Mouse (Mus musculus) kidney, postnatal 10 days (tissue): ENCODE measurements at regions not wholly inside any gene's neighbourhood (a gene's known extent, or its start where the extent isn't known, plus 50 kb on each side); places are given as distances from the start of the nearest gene placed in this dataset.
A peak's percentile ranks its signal among the peaks of the same experiment; 100 is the strongest.

Source experiments
- DNase-seq: peaks from one replicate; pipeline ENCODE4 v3.0.0; 2021; ENCODE audit warnings: mixed read lengths

DNA sequence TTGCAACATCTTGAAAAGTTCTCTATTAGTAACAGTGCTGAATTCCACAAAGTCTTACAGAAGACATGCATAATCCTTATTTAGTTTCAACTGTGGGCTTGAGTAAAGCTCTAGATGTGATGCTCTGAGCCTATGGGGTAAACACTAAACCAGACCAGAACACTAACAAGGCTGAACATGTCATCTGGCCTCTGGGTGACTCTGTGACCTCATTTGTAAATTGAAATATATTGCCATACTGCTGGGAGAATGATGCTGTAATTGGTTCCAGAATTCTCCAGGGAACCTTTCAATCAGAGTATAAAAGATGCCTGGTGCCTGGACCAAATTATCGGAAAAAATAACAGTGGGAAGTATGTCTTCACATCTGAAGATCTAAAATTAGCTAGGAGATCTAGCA is 309.9 kb upstream of the Megf9 start:
- no peak for DNase-seq

DNA sequence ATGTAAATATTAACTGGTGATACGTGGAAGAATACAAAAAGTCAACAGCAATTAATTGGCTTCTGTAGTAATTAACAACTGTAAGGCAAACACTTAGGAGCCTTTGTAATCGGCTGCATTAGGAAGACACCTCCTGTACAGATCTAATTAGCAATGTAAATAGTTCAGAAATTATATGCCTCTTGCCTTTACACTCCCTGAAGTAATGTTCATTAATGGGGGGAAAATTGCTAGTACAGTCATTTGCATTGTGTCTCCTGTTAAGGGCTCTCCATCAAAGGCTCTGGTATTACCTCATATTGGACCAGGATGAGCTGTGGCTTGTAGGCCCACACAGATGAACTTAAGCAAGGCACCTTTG is 276.1 kb upstream of the Megf9 start:
- DNase-seq = no peak

DNA sequence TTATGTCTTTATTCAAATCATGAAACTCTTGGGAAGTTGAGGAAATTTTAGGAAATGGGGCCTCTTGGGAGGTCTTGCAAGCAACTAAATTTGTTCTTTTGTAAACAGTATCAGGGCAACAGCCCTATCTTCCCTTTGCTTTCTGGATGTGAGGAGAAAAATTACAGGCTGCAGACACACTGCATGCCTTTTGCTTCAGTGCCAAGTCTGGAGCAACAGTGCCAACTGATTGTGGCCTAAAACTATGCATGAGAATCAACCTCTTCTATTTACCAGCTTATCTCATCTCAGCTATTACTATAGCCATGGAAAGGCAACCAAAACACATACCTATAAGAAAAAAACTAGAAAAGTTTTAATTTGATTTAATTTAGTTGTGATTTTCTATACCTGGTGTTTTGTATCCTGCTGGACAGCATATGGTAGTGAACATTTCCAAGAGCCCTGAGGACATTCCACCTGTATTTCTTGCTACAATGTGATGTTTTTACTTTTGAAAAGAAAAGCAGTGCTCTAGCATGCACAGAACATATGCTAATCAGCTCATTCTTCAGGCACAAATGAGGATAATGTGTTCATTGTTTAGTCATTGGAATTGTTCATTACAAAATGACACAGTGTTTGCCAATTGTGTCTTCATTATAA is 275.6 kb upstream of the Megf9 start:
- DNase-seq = no peak

DNA sequence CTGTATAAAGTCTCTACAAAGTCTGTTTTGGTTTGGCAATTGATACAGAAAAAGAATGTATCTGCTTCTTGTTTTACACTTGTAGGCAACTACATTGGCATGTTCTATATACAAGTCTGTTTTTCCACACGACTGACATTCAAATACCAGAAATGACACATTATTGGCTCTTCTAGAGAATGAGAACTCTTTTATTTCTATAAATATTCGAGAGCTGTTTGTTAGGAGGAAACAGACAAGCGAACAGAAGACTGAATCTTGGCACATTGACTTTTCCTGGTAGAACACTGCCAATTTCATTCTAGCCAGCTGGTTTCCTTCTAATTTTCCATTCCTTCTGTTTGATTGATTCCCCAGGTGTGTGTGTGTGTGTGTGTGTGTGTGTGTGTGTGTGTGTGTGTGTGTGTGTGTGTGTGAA is 270.1 kb upstream of the Megf9 start:
- no peak for DNase-seq

GRCm38 (mm10) chr4:70798483-70798882 is 263.7 kb upstream of the Megf9 start:
- no peak for DNase-seq

DNA sequence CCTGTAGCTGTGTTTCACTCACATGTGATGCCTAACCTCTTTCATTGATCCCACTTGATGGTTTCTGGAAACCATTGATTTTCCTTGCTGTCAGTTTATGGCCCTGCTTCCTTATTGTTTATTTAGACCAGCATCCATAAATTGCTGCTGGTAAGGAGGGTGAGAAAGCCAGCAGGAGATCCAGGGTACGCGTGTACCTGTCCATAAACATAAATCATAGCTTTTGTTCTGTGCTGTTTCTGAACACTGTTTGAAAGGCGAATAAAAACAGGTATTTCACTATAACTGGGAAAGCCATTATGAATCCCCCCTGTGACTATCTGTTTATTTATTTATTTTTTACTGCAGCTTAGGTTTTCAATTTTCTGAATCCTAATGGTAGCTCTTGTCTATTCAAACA is 263.1 kb upstream of the Megf9 start:
- DNase-seq = no peak

GRCm38 (mm10) chr4:70783487-70783886 is 248.7 kb upstream of the Megf9 start:
- no peak for DNase-seq

DNA sequence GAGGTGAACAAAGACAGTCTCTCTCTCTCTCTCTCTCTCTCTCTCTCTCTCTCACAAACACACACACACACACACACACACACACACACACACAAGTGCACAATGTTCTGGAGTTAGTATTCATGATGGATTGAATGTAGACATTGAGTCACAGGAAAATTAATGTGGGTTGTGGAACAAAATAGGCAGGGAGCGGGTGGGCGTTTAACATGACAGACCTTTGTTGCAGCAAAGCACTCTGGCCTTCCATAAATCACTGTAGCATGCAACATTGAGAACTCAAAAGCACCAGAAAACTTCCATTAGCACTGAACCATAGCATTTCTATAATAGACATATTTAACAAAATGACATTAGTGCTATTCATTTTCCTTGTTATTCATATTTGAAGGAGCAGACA is 246.8 kb upstream of the Megf9 start:
- DNase-seq = no peak

DNA sequence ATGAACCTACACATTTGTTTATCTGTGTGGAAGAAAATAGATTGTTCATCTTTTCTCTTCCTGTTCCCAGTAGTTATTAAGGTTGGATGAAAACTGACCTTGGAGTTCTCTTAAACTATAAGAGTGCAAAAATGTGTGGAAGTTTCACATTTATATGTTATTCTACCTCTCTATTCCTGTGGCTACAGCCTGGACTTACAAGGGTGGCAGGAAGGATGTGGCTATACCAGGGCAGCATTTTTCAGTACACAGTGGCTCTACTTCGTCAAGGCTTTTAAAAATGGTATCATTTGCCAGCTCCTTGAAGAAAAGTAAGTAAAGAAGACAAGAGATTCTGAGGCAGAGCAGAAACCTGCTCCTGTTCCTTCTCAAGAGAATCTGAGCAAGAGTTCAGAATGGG is 241.5 kb upstream of the Megf9 start:
- DNase-seq = no peak

- no peak for DNase-seq
These were observed 208.6 kb upstream of the Megf9 start for GRCm38 (mm10) chr4:70743425-70743824.

GRCm38 (mm10) chr4:70742002-70742401 is 207.2 kb upstream of the Megf9 start:
- DNase-seq = no peak

DNA sequence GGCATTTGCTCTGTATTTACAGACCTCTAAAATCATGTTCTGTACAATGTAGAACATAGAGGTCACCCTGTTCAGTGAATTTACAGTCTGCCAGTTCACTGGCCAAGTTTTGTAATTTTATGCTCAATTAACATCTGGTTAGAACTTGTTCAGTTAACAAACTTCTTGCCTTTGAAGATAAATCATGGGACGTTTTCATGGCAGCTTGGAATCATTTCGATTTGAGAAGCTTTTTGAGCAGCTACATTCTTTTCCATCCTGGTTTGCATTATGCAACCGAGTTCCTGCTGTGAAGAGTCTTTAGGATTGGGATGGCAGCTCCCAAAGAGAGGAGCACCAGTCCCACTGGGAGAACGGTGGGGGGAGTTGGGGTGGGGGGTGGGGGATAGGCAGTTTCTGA is 206.3 kb upstream of the Megf9 start:
- DNase-seq = peak; percentile 6

DNA sequence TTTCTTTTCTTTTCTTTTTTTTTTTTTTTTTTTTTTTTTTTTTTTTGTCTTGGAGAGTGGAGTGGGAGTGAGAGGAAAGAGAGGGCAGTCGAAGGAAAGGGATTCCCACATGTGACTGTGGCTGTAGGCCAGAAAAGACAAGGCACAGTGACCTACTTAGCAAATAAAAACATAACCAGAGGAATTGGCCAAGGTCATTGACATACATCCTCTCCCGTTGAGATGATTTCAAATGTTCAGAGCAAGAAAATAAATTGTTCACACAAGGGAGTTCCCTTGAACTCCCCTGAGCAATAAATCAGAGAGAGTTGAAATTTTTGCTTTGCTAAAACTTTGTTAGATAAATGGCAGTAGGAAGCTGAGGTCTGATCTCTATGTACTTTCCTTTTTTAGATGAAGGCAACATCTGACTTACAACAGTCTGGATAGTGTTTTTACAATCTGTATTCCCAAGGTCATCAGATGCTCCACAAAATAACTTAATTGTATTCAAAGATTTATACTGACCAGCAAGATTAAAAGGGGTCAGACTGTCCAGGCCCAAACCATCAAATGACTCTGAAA is 174.4 kb upstream of the Megf9 start:
- peak; percentile 66 for DNase-seq

- no peak for DNase-seq
These were observed 170.4 kb upstream of the Megf9 start for GRCm38 (mm10) chr4:70705128-70705752.

- no peak for DNase-seq
These were observed 166.1 kb upstream of the Megf9 start for GRCm38 (mm10) chr4:70700894-70701293.

DNA sequence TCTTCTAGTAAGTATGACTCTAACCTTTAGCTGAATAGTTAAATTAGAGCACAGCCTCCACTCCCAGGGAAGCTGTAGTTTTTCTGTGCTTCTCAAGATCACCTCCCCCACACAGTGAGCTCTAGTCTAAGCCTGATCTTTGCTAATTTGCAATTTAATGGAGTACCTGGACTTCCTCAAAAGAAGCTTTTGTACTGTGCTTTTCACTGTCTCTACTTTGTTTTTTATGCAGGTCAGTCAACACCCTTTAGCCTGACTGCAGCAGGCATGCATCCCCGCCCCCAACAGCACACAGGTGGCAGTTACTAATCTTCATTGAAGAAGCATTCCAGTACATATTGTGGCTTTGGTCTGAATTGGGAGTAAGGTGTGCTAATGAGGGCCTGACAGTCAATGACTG is 129.4 kb upstream of the Megf9 start:
- DNase-seq = no peak

DNA sequence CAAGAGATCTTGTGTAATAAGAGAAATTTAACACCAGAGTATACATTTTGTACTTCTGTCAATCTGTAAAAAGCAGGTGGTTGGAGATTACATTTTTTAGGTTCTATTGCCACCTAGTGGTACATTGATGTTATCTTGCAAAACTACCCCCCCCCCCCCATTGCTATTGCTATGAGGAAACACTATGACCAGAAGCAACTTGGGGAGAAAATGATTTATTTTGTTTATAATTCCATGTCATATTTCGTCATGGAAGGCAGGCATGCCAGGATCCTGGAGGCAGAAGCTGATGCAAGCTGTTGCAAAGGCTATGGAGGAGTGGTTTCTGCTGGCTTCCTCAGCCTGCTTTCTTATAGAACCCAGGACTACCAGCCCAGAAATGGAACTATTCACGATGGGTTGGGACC is 86.6 kb upstream of the Megf9 start:
- DNase-seq = peak; percentile 35

DNA sequence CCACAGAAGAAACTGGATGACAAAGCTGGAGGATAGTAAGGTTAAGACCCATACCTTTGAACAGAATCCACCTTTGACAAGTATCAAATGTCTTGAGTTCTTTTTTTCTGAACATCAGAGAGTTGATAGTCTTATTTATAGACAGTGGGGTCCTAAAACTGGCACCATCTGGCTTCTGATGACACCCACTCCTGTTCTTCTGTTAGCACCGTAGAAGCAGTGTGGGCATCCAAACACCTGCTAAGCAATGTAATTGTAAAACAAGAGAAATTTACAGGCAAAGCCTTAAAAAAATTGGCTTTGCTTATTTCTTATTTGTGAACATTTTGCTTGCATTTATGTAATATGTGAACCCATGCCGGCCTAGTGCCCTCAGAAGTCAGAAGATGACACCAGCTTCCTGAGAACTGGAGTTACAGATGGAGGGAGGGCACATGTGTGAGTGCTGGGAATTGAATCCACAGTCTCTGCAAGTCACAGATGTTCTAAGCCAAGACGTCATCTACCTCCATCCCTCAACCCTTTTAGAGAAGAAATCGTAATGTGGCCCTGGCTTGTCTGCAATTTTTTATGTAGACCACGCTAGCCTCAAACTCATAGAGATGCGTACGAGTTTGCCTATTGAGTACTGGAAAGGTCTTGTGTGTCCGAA is 85.0 kb upstream of the Megf9 start:
- DNase-seq = no peak

DNA sequence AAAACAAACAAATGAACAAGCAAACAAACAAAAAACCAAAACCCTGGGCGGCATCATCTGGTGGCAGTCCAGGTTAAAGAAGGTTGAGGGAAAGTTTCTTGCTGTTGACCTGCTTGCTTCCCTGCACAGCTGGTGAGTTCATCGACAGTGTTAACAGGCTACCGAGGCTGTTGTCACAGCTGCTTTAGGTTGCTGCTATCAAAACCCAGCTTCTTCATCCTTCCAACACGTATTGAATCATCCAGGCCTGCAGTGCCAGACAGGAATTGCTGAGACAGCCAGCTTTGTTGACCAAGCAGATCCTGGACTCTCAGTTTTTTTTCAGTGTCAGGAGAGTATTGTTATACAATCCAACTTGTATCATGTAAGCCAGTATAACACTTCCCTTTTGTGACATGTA is 81.0 kb upstream of the Megf9 start:
- DNase-seq = no peak

GRCm38 (mm10) chr4:70614411-70614810 is 79.6 kb upstream of the Megf9 start:
- no peak for DNase-seq

- DNase-seq = peak; percentile 59
These were observed 68.5 kb upstream of the Megf9 start for GRCm38 (mm10) chr4:70603209-70603852.

DNA sequence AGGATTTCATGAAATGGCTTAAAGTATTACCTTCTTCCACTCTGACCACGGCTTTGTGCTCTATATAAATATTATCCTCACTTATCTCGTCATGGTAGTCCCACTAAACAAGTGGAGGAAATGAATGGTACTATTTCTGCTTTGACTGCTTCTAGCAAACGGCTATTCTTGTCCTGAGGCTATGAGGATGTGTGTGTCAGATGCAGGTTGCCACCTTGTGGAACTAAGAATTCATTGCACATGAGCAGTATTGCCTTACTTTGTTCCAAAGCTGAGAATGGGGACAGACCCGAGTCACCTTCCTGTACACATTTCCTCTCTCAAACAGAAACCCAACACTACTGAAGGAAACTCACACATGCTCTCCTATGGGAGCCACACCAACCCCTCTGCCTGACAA is 66.5 kb upstream of the Megf9 start:
- peak; percentile 18 for DNase-seq
